Mouse (Mus musculus): ENCODE measurements at regions not wholly inside any gene's neighbourhood (a gene's known extent, or its start where the extent isn't known, plus 50 kb on each side); places are given as distances from the start of the nearest gene placed in this dataset.
A peak's percentile ranks its signal among the peaks of the same experiment; 100 is the strongest.

GRCm38 (mm10) chr12:112348116-112348515, 141.1 kb upstream of the A530016L24Rik start:
- no peak overlapping the region for H3K27ac ChIP-seq (ENCODE audit: low read length)
- H3K9me3 ChIP-seq (ENCODE audit: control insufficient read depth, low read length), result no peaks in the 10 kb centered on the region
- H3K4me3 ChIP-seq (replicated peaks; ENCODE audit: low read length), result no peak overlapping the region
- H3K4me1 ChIP-seq (replicated peaks; ENCODE audit: control insufficient read depth, insufficient read depth, low read length), result peaks cover 16% of the 10 kb centered on the region
- H3K4me2 ChIP-seq (ENCODE audit: low read length), result no peak overlapping the region
- whole genome bisulfite sequencing, result 95% methylated on average over 9 of the region's 9 CpGs
- H3K36me3 ChIP-seq (ENCODE audit: control insufficient read depth, insufficient read depth), result no peaks in the 10 kb centered on the region
- no peak overlapping the region for H3K9ac ChIP-seq (replicated peaks; ENCODE audit: low read depth, low read length)
- ATAC-seq, result no peak
- no peaks in the 10 kb centered on the region for H3K27me3 ChIP-seq (replicated peaks; ENCODE audit: control insufficient read depth, insufficient read depth, low read length)

- Histone ChIP-seq H3K4me1 (replicated peaks; ENCODE audit: control insufficient read depth, insufficient read depth, low read length) (peaks cover 16% of the 10 kb centered on the region), H3K9ac (replicated peaks; ENCODE audit: low read depth, low read length) (no peak overlapping the region), H3K27me3 (replicated peaks; ENCODE audit: control insufficient read depth, insufficient read depth, low read length) (no peaks in the 10 kb centered on the region), H3K4me2 (ENCODE audit: low read length) (no peak overlapping the region), H3K9me3 (ENCODE audit: control insufficient read depth, low read length) (no peaks in the 10 kb centered on the region), H3K27ac (ENCODE audit: low read length) (peak overlapping the region; percentile 49), H3K4me3 (replicated peaks; ENCODE audit: low read length) (no peak overlapping the region), H3K36me3 (ENCODE audit: control insufficient read depth, insufficient read depth) (no peaks in the 10 kb centered on the region)
- WGBS, result 31% methylated on average over 17 of the region's 17 CpGs
- peak; percentile 62 for ATAC-seq
Measured at GRCm38 (mm10) chr12:112349676-112350318, 139.5 kb upstream of the A530016L24Rik start.

GRCm38 (mm10) chr12:112350733-112351132, 138.5 kb upstream of the A530016L24Rik start:
- Histone ChIP-seq H3K4me1 (replicated peaks; ENCODE audit: control insufficient read depth, insufficient read depth, low read length) (peaks cover 16% of the 10 kb centered on the region), H3K9me3 (ENCODE audit: control insufficient read depth, low read length) (no peaks in the 10 kb centered on the region), H3K27ac (ENCODE audit: low read length) (no peak overlapping the region; the same call in 1 of the 2 replicates), H3K27me3 (replicated peaks; ENCODE audit: control insufficient read depth, insufficient read depth, low read length) (no peaks in the 10 kb centered on the region), H3K4me2 (ENCODE audit: low read length) (no peak overlapping the region), H3K4me3 (replicated peaks; ENCODE audit: low read length) (no peak overlapping the region), H3K36me3 (ENCODE audit: control insufficient read depth, insufficient read depth) (no peaks in the 10 kb centered on the region), H3K9ac (replicated peaks; ENCODE audit: low read depth, low read length) (no peak overlapping the region)
- ATAC-seq, result no peak; the same call in 1 of the 2 replicates
- 29% methylated on average over 9 of the region's 9 CpGs for WGBS

- no peaks in the 10 kb centered on the region for H3K27me3 ChIP-seq (replicated peaks; ENCODE audit: control insufficient read depth, insufficient read depth, low read length)
- no peaks in the 10 kb centered on the region for H3K36me3 ChIP-seq (ENCODE audit: control insufficient read depth, insufficient read depth)
- H3K9me3 ChIP-seq (ENCODE audit: control insufficient read depth, low read length), result no peaks in the 10 kb centered on the region
- H3K4me3 ChIP-seq (replicated peaks; ENCODE audit: low read length), result no peak overlapping the region
- H3K9ac ChIP-seq (replicated peaks; ENCODE audit: low read depth, low read length), result no peak overlapping the region
- H3K27ac ChIP-seq (ENCODE audit: low read length), result no peak overlapping the region
- H3K4me1 ChIP-seq (replicated peaks; ENCODE audit: control insufficient read depth, insufficient read depth, low read length), result no peaks in the 10 kb centered on the region
- no peak overlapping the region for H3K4me2 ChIP-seq (ENCODE audit: low read length)
- WGBS, result 82% methylated on average over 3 of the region's 3 CpGs
- ATAC-seq, result no peak
Measured at GRCm38 (mm10) chr12:112363349-112363748, 125.9 kb upstream of the A530016L24Rik start.

GRCm38 (mm10) chr12:112367221-112367620, 122.0 kb upstream of the A530016L24Rik start:
- no peak for ATAC-seq
- no peak overlapping the region for H3K4me3 ChIP-seq (replicated peaks; ENCODE audit: low read length)
- no peaks in the 10 kb centered on the region for H3K36me3 ChIP-seq (ENCODE audit: control insufficient read depth, insufficient read depth)
- H3K27ac ChIP-seq (ENCODE audit: low read length), result no peak overlapping the region
- no peaks in the 10 kb centered on the region for H3K27me3 ChIP-seq (replicated peaks; ENCODE audit: control insufficient read depth, insufficient read depth, low read length)
- no peak overlapping the region for H3K9ac ChIP-seq (replicated peaks; ENCODE audit: low read depth, low read length)
- no peak overlapping the region for H3K4me2 ChIP-seq (ENCODE audit: low read length)
- H3K9me3 ChIP-seq (ENCODE audit: control insufficient read depth, low read length), result no peaks in the 10 kb centered on the region
- 92% methylated on average over 4 of the region's 4 CpGs for WGBS
- H3K4me1 ChIP-seq (replicated peaks; ENCODE audit: control insufficient read depth, insufficient read depth, low read length), result peaks cover 6% of the 10 kb centered on the region

GRCm38 (mm10) chr12:112368112-112368511, 121.1 kb upstream of the A530016L24Rik start:
- H3K36me3 ChIP-seq (ENCODE audit: control insufficient read depth, insufficient read depth), result no peaks in the 10 kb centered on the region
- 83% methylated on average over 6 of the region's 6 CpGs for WGBS

GRCm38 (mm10) chr12:112369581-112370371, 119.5 kb upstream of the A530016L24Rik start:
- WGBS, result 45% methylated on average over 15 of the region's 15 CpGs
- no peak for ATAC-seq

More at GRCm38 (mm10) chr12:112368112-112368511, 121.1 kb upstream of the A530016L24Rik start:
- H3K9me3 ChIP-seq (ENCODE audit: control insufficient read depth, low read length), result no peaks in the 10 kb centered on the region
- ATAC-seq, result no peak
- H3K27me3 ChIP-seq (replicated peaks; ENCODE audit: control insufficient read depth, insufficient read depth, low read length), result no peaks in the 10 kb centered on the region
- no peak overlapping the region for H3K4me2 ChIP-seq (ENCODE audit: low read length)
- no peak overlapping the region for H3K27ac ChIP-seq (ENCODE audit: low read length)
- H3K9ac ChIP-seq (replicated peaks; ENCODE audit: low read depth, low read length), result no peak overlapping the region
- no peak overlapping the region for H3K4me3 ChIP-seq (replicated peaks; ENCODE audit: low read length)
- H3K4me1 ChIP-seq (replicated peaks; ENCODE audit: control insufficient read depth, insufficient read depth, low read length), result peaks cover 12% of the 10 kb centered on the region

GRCm38 (mm10) chr12:112372234-112373050, 116.8 kb upstream of the A530016L24Rik start:
- H3K4me2 ChIP-seq (ENCODE audit: low read length), result no peak overlapping the region
- WGBS, result 74% methylated on average over 14 of the region's 14 CpGs
- no peak for ATAC-seq
- no peaks in the 10 kb centered on the region for H3K27me3 ChIP-seq (replicated peaks; ENCODE audit: control insufficient read depth, insufficient read depth, low read length)
- H3K27ac ChIP-seq (ENCODE audit: low read length), result no peak overlapping the region
- no peaks in the 10 kb centered on the region for H3K36me3 ChIP-seq (ENCODE audit: control insufficient read depth, insufficient read depth)
- no peak overlapping the region for H3K4me3 ChIP-seq (replicated peaks; ENCODE audit: low read length)
- H3K4me1 ChIP-seq (replicated peaks; ENCODE audit: control insufficient read depth, insufficient read depth, low read length), result peaks cover 19% of the 10 kb centered on the region
- no peak overlapping the region for H3K9ac ChIP-seq (replicated peaks; ENCODE audit: low read depth, low read length)
- no peaks in the 10 kb centered on the region for H3K9me3 ChIP-seq (ENCODE audit: control insufficient read depth, low read length)

More at GRCm38 (mm10) chr12:112369581-112370371, 119.5 kb upstream of the A530016L24Rik start:
- Histone ChIP-seq H3K4me2 (ENCODE audit: low read length) (no peak overlapping the region), H3K27ac (ENCODE audit: low read length) (no peak overlapping the region), H3K9ac (replicated peaks; ENCODE audit: low read depth, low read length) (no peak overlapping the region), H3K9me3 (ENCODE audit: control insufficient read depth, low read length) (no peaks in the 10 kb centered on the region), H3K4me1 (replicated peaks; ENCODE audit: control insufficient read depth, insufficient read depth, low read length) (peaks cover 12% of the 10 kb centered on the region), H3K36me3 (ENCODE audit: control insufficient read depth, insufficient read depth) (no peaks in the 10 kb centered on the region), H3K4me3 (replicated peaks; ENCODE audit: low read length) (no peak overlapping the region), H3K27me3 (replicated peaks; ENCODE audit: control insufficient read depth, insufficient read depth, low read length) (no peaks in the 10 kb centered on the region)

GRCm38 (mm10) chr12:112373966-112374365, 115.3 kb upstream of the A530016L24Rik start:
- H3K4me3 ChIP-seq (replicated peaks; ENCODE audit: low read length), result no peak overlapping the region
- H3K36me3 ChIP-seq (ENCODE audit: control insufficient read depth, insufficient read depth), result no peaks in the 10 kb centered on the region
- H3K4me1 ChIP-seq (replicated peaks; ENCODE audit: control insufficient read depth, insufficient read depth, low read length), result peaks cover 26% of the 10 kb centered on the region
- H3K4me2 ChIP-seq (ENCODE audit: low read length), result no peak overlapping the region
- no peak for ATAC-seq
- no peaks in the 10 kb centered on the region for H3K9me3 ChIP-seq (ENCODE audit: control insufficient read depth, low read length)
- 83% methylated on average over 7 of the region's 7 CpGs for WGBS
- H3K9ac ChIP-seq (replicated peaks; ENCODE audit: low read depth, low read length), result no peak overlapping the region
- H3K27ac ChIP-seq (ENCODE audit: low read length), result no peak overlapping the region
- no peaks in the 10 kb centered on the region for H3K27me3 ChIP-seq (replicated peaks; ENCODE audit: control insufficient read depth, insufficient read depth, low read length)

All from forebrain, embryonic 16.5 days (tissue).